Mouse (Mus musculus) skeletal muscle tissue, adult 2 months (tissue): ENCODE data around the gene AL607142.1.

Experiments
- DNase-seq: peaks from one replicate; pipeline ENCODE4 v3.0.0-alpha.2; 2012; ENCODE audit warnings: low read depth, low spot score

AL607142.1 gene

DNA sequence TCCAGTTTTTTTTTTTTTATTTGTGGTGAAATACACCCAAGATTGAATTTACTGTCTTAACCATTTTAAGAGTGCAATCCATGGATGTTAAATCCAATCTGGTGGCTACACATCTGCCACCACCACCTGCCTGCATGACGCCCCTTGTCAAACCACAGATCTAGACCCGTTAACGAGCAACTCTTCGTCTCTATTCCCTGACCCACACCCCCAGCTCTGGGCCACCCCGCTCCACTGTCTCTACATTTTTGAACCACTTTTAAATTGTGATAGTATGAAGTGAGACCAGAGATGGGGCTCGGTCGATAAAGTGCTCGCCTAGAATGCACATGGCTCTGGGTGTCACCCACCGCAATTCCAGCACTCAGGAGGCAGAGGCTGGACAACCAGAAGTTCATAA lies 8.3 kb upstream of the AL607142.1 start:
- no peak for DNase-seq

DNA sequence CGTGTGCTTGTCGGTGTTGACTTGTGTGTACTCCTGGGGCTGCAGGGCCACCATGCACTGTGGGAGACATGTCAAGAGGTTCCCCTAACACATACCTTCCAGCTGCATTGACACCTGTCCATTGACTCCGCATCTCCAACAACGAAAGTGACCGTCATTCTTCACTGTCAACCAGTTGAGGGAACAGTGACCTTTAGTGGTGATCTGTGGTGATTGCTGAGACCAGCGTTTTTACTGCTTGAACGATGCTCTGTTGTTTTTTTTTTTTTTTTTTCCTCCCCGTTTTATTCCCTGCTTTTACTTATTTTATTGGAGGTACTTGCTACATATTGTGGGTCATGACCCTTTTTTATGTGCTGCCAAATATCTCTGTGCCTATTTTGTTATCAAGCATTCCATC lies 7.3 kb upstream of the AL607142.1 start:
- DNase-seq = no peak

- no peak for DNase-seq
Observed at GRCm38 (mm10) chr4:120058157-120058556, 6.6 kb upstream of the AL607142.1 start.

DNA sequence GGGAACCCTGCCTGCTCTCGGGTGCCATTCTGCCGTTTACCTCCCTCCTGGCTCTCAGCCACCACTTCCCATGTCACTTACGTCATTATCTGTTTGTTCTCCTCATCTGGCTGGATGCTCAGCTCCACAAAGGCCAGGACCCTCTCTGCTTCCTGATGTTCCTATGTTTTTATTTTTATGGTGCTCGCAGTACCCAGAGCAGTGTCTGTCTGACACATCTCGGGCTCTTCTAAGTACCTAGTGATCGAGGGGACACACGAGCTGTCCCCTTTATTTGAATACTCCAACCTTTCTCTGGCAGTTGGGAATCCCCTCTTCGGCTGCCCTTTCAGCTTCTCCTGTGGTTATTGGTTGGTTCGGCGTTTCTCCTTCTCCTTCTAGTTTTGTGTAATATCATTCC lies 6.0 kb upstream of the AL607142.1 start:
- DNase-seq = no peak

DNA sequence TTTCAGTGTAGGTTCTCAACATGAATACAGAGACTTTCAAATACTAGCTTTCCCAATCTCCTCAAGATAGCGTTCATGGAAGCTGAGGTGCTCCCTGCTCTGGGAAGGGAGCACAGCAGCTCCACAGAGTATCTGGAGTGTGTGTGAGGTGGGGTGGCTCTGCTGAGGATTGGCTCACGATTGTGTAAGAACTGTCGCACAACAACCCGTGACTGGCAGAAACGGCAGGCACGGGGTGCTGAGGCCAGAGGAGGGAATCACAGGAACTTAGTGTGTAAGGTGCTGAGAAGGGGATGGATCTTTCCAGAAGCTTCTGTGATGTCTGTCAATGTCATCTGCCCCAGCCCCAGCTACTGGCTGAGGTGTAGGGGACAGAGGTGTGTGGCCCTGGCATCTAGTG lies 3.1 kb upstream of the AL607142.1 start:
- no peak for DNase-seq

DNA sequence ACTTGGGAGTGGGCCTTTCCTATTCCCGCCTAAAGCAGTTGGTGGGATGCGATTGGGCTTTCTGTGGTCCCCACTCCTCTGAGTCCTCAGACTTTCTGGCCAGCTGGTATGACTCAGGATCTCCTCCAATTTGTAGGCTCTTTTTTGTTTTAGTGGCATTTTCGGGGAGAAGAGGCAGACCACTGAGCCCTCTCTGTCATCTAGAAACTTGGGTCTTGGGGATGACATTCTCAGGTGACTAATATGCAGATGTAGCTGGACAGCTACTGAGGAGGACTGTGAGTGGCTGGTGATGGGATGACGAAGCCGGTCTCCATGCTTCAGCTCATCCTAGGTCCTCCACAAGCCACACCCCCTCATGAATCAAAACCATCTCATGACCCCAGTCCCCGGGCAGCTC lies 2.6 kb upstream of the AL607142.1 start:
- DNase-seq = no peak

GRCm38 (mm10) chr4:120062754-120063153 lies 2.0 kb upstream of the AL607142.1 start:
- DNase-seq = no peak

- no peak for DNase-seq
Observed at GRCm38 (mm10) chr4:120063353-120064124, 1.3 kb upstream of the AL607142.1 start.

GRCm38 (mm10) chr4:120066841-120067591 lies 2.2 kb downstream of the AL607142.1 start:
- DNase-seq = no peak

GRCm38 (mm10) chr4:120067592-120068235 lies 2.9 kb downstream of the AL607142.1 start:
- no peak for DNase-seq

DNA sequence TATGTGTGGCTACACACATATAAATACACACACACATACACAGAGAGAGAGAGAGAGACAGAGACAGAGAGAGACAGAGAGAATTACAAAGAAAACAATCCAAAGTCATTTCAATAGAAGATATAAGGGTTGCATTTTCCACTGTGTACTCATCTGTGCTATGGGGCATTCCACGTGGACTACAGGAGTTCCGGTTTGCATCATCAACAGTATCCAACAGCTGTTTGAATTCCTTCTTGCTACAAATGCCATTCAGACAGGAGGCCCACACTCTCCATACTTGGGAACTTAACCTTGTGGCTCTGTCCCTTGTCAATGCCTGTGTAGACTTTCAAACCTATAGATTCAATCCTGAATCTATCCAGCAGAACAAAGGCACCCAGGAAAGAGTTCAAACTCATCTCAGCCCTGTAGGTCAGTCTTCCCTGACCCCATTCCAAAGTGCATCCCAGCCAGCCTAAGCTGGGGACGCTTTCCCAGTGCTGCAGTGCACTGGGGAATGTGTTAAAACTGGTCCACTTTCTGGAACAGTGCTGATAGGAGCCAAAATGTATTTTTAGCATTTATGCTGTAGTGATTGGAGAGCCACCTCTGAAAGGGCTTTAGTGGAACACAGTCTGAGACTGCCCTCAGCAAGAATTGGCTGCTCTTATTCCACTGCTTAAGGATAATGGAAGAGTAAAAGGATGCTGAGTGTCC lies 4.2 kb downstream of the AL607142.1 start:
- DNase-seq = no peak

- DNase-seq = no peak
Observed at GRCm38 (mm10) chr4:120069582-120069980, 4.8 kb downstream of the AL607142.1 start.

DNA sequence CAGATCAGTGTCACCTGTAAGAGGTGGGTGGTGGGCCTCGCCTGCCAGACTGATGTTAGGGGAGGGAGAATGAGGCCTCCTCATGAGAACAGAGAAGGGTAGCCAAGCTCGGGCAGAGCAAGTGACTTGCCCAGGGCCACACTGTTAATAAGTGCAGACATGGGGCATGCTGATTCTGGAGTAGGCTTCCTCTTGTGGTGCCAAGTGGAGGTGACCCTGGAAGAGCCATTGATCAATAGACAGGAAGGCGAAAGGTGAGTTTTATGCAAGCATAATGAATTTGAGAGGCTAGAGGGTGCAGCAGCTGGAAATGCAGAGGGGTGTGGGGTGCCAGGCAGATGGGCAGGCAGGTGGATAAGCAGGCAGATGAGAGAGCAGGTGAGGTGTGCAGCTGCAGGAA lies 6.6 kb downstream of the AL607142.1 start:
- DNase-seq = no peak

DNA sequence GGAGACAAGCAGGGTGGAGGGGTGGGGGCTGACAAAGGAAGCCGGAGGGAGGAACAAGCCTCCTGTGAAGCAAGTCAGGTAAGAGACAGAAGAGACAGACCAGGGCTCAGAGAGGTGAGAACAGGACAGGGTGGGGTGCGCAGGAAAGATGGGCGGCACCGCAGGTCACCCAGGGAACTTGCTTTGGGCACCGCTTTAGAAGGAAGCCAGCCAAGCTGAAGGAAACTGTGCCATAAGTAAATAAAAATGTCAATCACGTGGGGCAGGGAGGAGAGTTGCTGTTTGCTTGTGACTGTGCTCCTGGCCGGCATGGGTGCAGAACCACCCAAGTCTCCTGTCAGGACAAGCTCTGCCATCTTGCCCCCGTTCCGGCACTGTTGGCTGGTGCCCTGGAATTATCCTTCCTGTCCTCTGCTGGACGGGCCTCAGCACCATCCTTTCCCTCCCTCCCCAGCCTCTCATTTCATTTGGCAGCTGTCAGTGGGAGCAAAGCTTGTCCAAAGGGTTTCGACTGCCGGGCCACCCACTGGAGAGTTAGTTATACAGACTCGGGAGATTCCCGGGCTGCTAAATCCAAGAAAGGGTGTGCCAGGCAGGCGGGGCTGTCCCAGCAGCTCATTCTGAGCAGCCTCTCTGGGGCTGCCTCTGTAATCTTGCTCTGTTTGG lies 7.2 kb downstream of the AL607142.1 start:
- no peak for DNase-seq

- DNase-seq = no peak
Observed at GRCm38 (mm10) chr4:120074061-120074460, 9.3 kb downstream of the AL607142.1 start.

DNA sequence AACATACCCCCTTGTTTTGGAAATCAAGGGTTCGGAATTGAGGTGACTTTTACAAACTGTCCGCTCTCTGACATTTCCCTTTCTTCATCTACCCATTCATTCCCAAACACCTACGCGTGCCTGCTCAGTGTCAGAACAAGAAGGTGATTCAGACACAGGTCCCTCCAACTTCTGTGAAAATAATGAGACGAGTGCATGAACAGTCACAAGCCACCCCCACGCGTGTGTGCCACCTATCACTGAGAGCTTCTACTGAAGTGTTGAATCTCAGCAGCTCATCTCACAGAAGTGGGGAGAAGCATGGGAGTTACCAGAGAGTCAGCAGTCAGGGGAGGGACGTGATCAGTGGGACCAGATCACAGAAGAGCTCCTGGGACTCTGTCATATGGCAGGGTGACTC lies 12.5 kb downstream of the AL607142.1 start:
- no peak for DNase-seq

GRCm38 (mm10) chr4:120082527-120082926 lies 17.7 kb downstream of the AL607142.1 start:
- DNase-seq = no peak

- DNase-seq = peak; percentile 63
Observed at GRCm38 (mm10) chr4:120083700-120084099, 18.9 kb downstream of the AL607142.1 start.

GRCm38 (mm10) chr4:120089536-120089935 lies 24.7 kb downstream of the AL607142.1 start:
- no peak for DNase-seq

DNA sequence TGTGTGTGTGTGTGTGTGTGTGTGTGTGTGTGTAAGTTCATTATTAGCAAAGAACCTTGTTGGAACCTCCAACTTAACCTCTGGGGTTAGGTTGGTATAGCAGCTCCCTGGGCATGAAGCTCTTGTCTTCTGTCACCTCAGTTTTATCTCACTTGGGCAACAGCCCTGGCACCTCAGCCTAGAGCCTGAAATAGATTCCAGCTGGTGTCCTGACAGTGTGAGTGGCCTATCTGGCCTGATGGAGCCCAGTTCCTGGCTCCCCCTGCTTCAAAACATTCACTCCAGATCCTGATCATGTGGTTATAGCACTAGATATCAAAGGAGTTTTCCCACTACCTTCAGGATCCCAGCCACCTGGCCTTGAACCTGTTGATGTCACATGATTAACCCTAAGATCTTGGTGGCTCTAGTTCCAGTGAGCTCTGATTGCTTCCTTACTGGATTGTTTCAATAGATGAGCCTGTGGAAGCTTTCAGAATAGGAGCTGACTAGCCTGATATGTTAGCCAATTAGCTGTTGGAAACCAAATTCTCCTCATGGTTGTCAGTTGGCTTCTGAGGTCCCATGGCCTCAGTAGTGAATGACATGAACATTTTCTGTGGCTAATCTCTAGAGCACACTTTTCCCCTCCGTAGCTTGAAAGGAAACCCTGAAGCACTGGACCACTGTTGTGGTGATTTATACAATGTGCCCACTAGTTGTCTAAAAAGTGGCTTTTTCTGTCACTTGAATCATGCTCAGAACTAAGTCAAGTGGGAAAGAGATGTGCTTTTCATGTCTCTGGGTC lies 27.4 kb downstream of the AL607142.1 start:
- DNase-seq = peak; percentile 74

DNA sequence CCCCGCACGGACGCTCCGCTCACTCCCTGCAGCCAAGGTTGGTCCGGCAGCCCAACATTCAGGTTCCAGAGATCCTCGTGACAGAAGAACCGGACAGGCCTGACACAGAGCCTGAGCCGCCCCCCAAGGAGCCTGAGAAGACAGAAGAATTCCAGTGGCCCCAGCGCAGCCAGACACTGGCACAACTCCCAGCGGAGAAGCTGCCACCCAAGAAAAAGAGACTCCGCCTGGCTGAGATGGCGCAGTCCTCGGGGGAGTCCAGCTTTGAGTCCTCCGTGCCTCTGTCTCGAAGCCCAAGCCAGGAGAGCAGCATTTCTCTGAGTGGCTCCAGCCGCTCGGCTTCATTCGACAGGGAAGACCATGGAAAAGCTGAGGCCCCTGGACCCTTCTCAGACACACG lies 32.1 kb downstream of the AL607142.1 start:
- no peak for DNase-seq
